Mouse (Mus musculus): ENCODE results near the gene Siah3. TPM values are rescaled to one million over a fixed set of nuclear protein-coding genes. Genes with fewer than 3 reads are reported as not detected.

The Siah3 gene
- polyA plus RNA-seq, 1 experiment from 2014 or later = 0.10 TPM

- Histone ChIP-seq H3K27me3 (ENCODE audit: control insufficient read depth, insufficient read depth, low read length) (no peaks in the 10 kb centered on the region), H3K9ac (ENCODE audit: low read length) (no peak overlapping the region), H3K4me2 (ENCODE audit: low read depth, low read length) (no peak overlapping the region), H3K36me3 (ENCODE audit: control insufficient read depth, insufficient read depth, low read length) (no peaks in the 10 kb centered on the region), H3K9me3 (replicated peaks; ENCODE audit: control insufficient read depth, low read length) (no peaks in the 10 kb centered on the region), H3K27ac (ENCODE audit: low read length) (no peak overlapping the region), H3K4me1 (ENCODE audit: control insufficient read depth, insufficient read depth, low read length) (peaks cover 3% of the 10 kb centered on the region; the same call in 1 of the 2 replicates), H3K4me3 (replicated peaks; ENCODE audit: low read length) (no peak overlapping the region)
- 50% methylated on average over 8 of the region's 8 CpGs for WGBS
- ATAC-seq (ENCODE audit: insufficient read depth, low FRiP score) = no peak
Measured at GRCm38 (mm10) chr14:75505126-75505840, 49.5 kb downstream of the Siah3 start.

GRCm38 (mm10) chr14:75506246-75506645 is 50.5 kb downstream of the Siah3 start:
- 80% methylated on average over 3 of the region's 3 CpGs for WGBS
- no peak for ATAC-seq (ENCODE audit: insufficient read depth, low FRiP score)
- Histone ChIP-seq H3K27ac (ENCODE audit: low read length) (no peak overlapping the region), H3K4me3 (replicated peaks; ENCODE audit: low read length) (no peak overlapping the region), H3K9ac (ENCODE audit: low read length) (no peak overlapping the region), H3K27me3 (ENCODE audit: control insufficient read depth, insufficient read depth, low read length) (no peaks in the 10 kb centered on the region), H3K36me3 (ENCODE audit: control insufficient read depth, insufficient read depth, low read length) (no peaks in the 10 kb centered on the region), H3K4me1 (ENCODE audit: control insufficient read depth, insufficient read depth, low read length) (peaks cover 3% of the 10 kb centered on the region; the same call in 1 of the 2 replicates), H3K4me2 (ENCODE audit: low read depth, low read length) (no peak overlapping the region), H3K9me3 (replicated peaks; ENCODE audit: control insufficient read depth, low read length) (no peaks in the 10 kb centered on the region)

- Histone ChIP-seq H3K27ac (ENCODE audit: low read length) (no peak overlapping the region), H3K4me1 (ENCODE audit: control insufficient read depth, insufficient read depth, low read length) (no peaks in the 10 kb centered on the region), H3K36me3 (ENCODE audit: control insufficient read depth, insufficient read depth, low read length) (no peaks in the 10 kb centered on the region), H3K4me2 (ENCODE audit: low read depth, low read length) (no peak overlapping the region), H3K4me3 (replicated peaks; ENCODE audit: low read length) (no peak overlapping the region), H3K9ac (ENCODE audit: low read length) (no peak overlapping the region), H3K9me3 (replicated peaks; ENCODE audit: control insufficient read depth, low read length) (no peaks in the 10 kb centered on the region), H3K27me3 (ENCODE audit: control insufficient read depth, insufficient read depth, low read length) (no peaks in the 10 kb centered on the region)
- ATAC-seq (ENCODE audit: insufficient read depth, low FRiP score) = no peak
- 84% methylated on average over 6 of the region's 6 CpGs for WGBS
Measured at GRCm38 (mm10) chr14:75510125-75510524, 54.3 kb downstream of the Siah3 start.

- H3K27me3 ChIP-seq (ENCODE audit: control insufficient read depth, insufficient read depth, low read length) = no peaks in the 10 kb centered on the region
- ATAC-seq (ENCODE audit: insufficient read depth, low FRiP score) = no peak
- WGBS = 53% methylated on average over 3 of the region's 3 CpGs
- no peak overlapping the region for H3K9ac ChIP-seq (ENCODE audit: low read length)
- H3K9me3 ChIP-seq (replicated peaks; ENCODE audit: control insufficient read depth, low read length) = no peaks in the 10 kb centered on the region
- H3K4me2 ChIP-seq (ENCODE audit: low read depth, low read length) = no peak overlapping the region
- no peak overlapping the region for H3K4me3 ChIP-seq (replicated peaks; ENCODE audit: low read length)
- H3K4me1 ChIP-seq (ENCODE audit: control insufficient read depth, insufficient read depth, low read length) = no peaks in the 10 kb centered on the region
- no peaks in the 10 kb centered on the region for H3K36me3 ChIP-seq (ENCODE audit: control insufficient read depth, insufficient read depth, low read length)
- no peak overlapping the region for H3K27ac ChIP-seq (ENCODE audit: low read length)
Measured at GRCm38 (mm10) chr14:75512946-75513345, 57.2 kb downstream of the Siah3 start.

GRCm38 (mm10) chr14:75516161-75516560 is 60.4 kb downstream of the Siah3 start:
- Histone ChIP-seq H3K4me2 (ENCODE audit: low read depth, low read length) (no peak overlapping the region), H3K36me3 (ENCODE audit: control insufficient read depth, insufficient read depth, low read length) (no peaks in the 10 kb centered on the region), H3K4me3 (replicated peaks; ENCODE audit: low read length) (no peak overlapping the region), H3K27ac (ENCODE audit: low read length) (no peak overlapping the region), H3K4me1 (ENCODE audit: control insufficient read depth, insufficient read depth, low read length) (no peaks in the 10 kb centered on the region), H3K9ac (ENCODE audit: low read length) (no peak overlapping the region), H3K27me3 (ENCODE audit: control insufficient read depth, insufficient read depth, low read length) (no peaks in the 10 kb centered on the region), H3K9me3 (replicated peaks; ENCODE audit: control insufficient read depth, low read length) (no peaks in the 10 kb centered on the region)
- WGBS = 83% methylated on average over 3 of the region's 3 CpGs
- no peak for ATAC-seq (ENCODE audit: insufficient read depth, low FRiP score)

- H3K27me3 ChIP-seq (ENCODE audit: control insufficient read depth, insufficient read depth, low read length) = no peaks in the 10 kb centered on the region
- no peak overlapping the region for H3K27ac ChIP-seq (ENCODE audit: low read length)
- H3K36me3 ChIP-seq (ENCODE audit: control insufficient read depth, insufficient read depth, low read length) = no peaks in the 10 kb centered on the region
- H3K4me3 ChIP-seq (replicated peaks; ENCODE audit: low read length) = no peak overlapping the region
- WGBS = 81% methylated on average over 9 of the region's 9 CpGs
- H3K9me3 ChIP-seq (replicated peaks; ENCODE audit: control insufficient read depth, low read length) = no peaks in the 10 kb centered on the region
- H3K4me1 ChIP-seq (ENCODE audit: control insufficient read depth, insufficient read depth, low read length) = no peaks in the 10 kb centered on the region
- ATAC-seq (ENCODE audit: insufficient read depth, low FRiP score) = no peak
- H3K9ac ChIP-seq (ENCODE audit: low read length) = no peak overlapping the region
- no peak overlapping the region for H3K4me2 ChIP-seq (ENCODE audit: low read depth, low read length)
Measured at GRCm38 (mm10) chr14:75516917-75517595, 61.3 kb downstream of the Siah3 start.

GRCm38 (mm10) chr14:75518196-75518887 is 62.6 kb downstream of the Siah3 start:
- H3K4me3 ChIP-seq (replicated peaks; ENCODE audit: low read length) = no peak overlapping the region
- H3K36me3 ChIP-seq (ENCODE audit: control insufficient read depth, insufficient read depth, low read length) = no peaks in the 10 kb centered on the region
- no peak overlapping the region for H3K4me2 ChIP-seq (ENCODE audit: low read depth, low read length)
- 78% methylated on average over 15 of the region's 15 CpGs for WGBS
- H3K9ac ChIP-seq (ENCODE audit: low read length) = no peak overlapping the region
- H3K27ac ChIP-seq (ENCODE audit: low read length) = no peak overlapping the region
- ATAC-seq (ENCODE audit: insufficient read depth, low FRiP score) = no peak
- H3K4me1 ChIP-seq (ENCODE audit: control insufficient read depth, insufficient read depth, low read length) = no peaks in the 10 kb centered on the region
- no peaks in the 10 kb centered on the region for H3K9me3 ChIP-seq (replicated peaks; ENCODE audit: control insufficient read depth, low read length)
- H3K27me3 ChIP-seq (ENCODE audit: control insufficient read depth, insufficient read depth, low read length) = no peaks in the 10 kb centered on the region

- H3K36me3 ChIP-seq (ENCODE audit: control insufficient read depth, insufficient read depth, low read length) = no peaks in the 10 kb centered on the region
- ATAC-seq (ENCODE audit: insufficient read depth, low FRiP score) = no peak
- H3K27ac ChIP-seq (ENCODE audit: low read length) = no peak overlapping the region
- no peak overlapping the region for H3K9ac ChIP-seq (ENCODE audit: low read length)
- 85% methylated on average over 6 of the region's 6 CpGs for WGBS
- no peaks in the 10 kb centered on the region for H3K27me3 ChIP-seq (ENCODE audit: control insufficient read depth, insufficient read depth, low read length)
- no peak overlapping the region for H3K4me3 ChIP-seq (replicated peaks; ENCODE audit: low read length)
- H3K4me1 ChIP-seq (ENCODE audit: control insufficient read depth, insufficient read depth, low read length) = no peaks in the 10 kb centered on the region
- no peaks in the 10 kb centered on the region for H3K9me3 ChIP-seq (replicated peaks; ENCODE audit: control insufficient read depth, low read length)
- H3K4me2 ChIP-seq (ENCODE audit: low read depth, low read length) = no peak overlapping the region
Measured at GRCm38 (mm10) chr14:75518899-75519298, 63.1 kb downstream of the Siah3 start.

GRCm38 (mm10) chr14:75519668-75520067 is 63.9 kb downstream of the Siah3 start:
- Histone ChIP-seq H3K9me3 (replicated peaks; ENCODE audit: control insufficient read depth, low read length) (no peaks in the 10 kb centered on the region), H3K36me3 (ENCODE audit: control insufficient read depth, insufficient read depth, low read length) (no peaks in the 10 kb centered on the region), H3K4me3 (replicated peaks; ENCODE audit: low read length) (no peak overlapping the region), H3K4me1 (ENCODE audit: control insufficient read depth, insufficient read depth, low read length) (no peaks in the 10 kb centered on the region), H3K4me2 (ENCODE audit: low read depth, low read length) (no peak overlapping the region), H3K27ac (ENCODE audit: low read length) (no peak overlapping the region), H3K27me3 (ENCODE audit: control insufficient read depth, insufficient read depth, low read length) (no peaks in the 10 kb centered on the region), H3K9ac (ENCODE audit: low read length) (no peak overlapping the region)
- ATAC-seq (ENCODE audit: insufficient read depth, low FRiP score) = no peak
- WGBS = 92% methylated on average over 8 of the region's 8 CpGs
